Mouse (Mus musculus): ENCODE measurements around the gene Siva1.

Siva1 gene

GRCm38 (mm10) chr12:112623742-112624141, 20.7 kb upstream of the Siva1 start:
- no peak for DNase-seq (ENCODE audit: low spot score in 2 of 2)

- no peak for DNase-seq (ENCODE audit: low spot score in 2 of 2)
Measured at GRCm38 (mm10) chr12:112625700-112626099, 18.8 kb upstream of the Siva1 start.

GRCm38 (mm10) chr12:112626455-112626854, 18.0 kb upstream of the Siva1 start:
- DNase-seq (ENCODE audit: low spot score in 2 of 2) = no peak

DNA sequence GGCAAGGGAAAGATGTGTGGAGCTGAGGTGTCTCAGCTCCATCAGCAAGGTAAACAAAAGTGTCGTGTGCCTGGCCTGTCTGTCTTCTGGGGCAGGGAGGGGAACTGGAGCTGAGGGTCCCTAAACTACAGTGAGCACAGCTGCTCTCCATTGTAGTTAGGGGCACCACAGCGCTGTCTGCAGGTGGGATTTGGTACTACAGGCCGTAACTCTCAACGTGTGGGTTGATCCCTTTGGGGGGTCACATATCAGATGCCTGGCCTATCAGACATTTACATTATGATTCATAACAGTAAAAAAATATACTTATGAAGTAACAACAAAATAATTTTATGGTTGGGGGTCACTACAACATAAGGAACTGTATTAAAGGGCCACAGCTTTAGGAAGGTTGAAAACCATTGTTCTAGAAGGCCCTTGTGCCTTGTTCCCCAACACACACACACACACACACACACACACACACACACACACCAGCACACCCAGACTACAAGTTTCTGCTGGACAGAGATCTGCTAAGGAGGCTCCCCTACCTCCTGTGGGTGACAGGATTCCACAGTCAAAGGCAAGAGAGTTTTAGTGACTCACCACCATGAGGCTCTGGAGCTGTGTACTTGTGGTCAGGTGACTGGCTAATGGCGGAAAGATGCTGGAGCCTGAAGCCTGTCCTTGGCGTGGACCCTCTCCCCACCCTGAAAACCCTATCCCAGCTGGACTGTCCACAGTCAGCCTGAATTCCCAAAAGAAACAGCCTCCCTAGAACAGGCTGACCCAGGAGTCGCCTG, 17.2 kb upstream of the Siva1 start:
- DNase-seq (ENCODE audit: low spot score in 2 of 2) = no peak

DNA sequence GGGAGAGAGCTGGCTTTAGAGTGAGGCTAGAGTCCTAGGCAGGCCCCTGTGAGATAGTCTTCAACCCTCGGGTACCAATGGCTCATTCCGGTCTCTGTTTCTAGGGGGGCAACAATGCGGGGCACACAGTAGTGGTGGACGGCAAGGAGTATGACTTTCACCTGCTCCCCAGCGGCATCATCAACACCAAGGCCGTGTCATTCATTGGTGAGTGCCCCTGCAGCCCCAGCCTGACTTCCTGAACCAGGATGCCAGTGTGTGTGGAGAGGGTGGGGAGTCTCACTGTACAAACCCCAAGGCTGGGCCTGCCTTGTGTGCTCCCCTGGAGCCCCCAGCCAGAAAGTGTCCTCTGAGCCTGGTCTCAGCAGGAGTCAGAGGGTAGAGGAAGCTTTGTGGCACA, 16.3 kb upstream of the Siva1 start:
- DNase-seq (ENCODE audit: low spot score in 2 of 2) = no peak

GRCm38 (mm10) chr12:112628928-112629721, 15.4 kb upstream of the Siva1 start:
- DNase-seq (ENCODE audit: low spot score in 2 of 2) = peak in 1 of 2 experiments; percentile 34

GRCm38 (mm10) chr12:112630029-112630428, 14.4 kb upstream of the Siva1 start:
- DNase-seq (ENCODE audit: low spot score in 2 of 2) = no peak

GRCm38 (mm10) chr12:112630796-112631195, 13.7 kb upstream of the Siva1 start:
- no peak for DNase-seq (ENCODE audit: low spot score in 2 of 2)

DNA sequence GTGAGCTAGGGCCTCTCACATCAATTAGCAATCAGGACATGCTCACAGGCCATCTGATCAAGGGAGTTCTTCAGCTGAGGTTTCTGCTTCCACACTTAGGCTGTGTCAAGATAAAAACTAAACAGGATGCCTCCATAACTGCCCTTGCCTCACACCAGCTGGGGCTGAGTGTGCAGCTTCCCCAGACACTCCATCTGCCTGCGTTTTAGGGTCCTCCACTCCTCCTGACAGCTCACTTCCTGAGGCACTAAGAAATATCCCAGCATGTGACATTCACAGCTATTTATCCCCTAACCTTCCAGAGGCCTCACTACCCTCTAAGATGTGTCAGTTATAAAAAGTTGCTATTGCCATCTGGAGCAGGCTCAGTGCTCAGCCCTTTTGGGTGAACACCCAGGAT, 13.0 kb upstream of the Siva1 start:
- DNase-seq (ENCODE audit: low spot score in 2 of 2) = no peak

GRCm38 (mm10) chr12:112632084-112632777, 12.2 kb upstream of the Siva1 start:
- no peak for DNase-seq (ENCODE audit: low spot score in 2 of 2)

- no peak for DNase-seq (ENCODE audit: low spot score in 2 of 2)
Measured at GRCm38 (mm10) chr12:112632907-112633306, 11.6 kb upstream of the Siva1 start.

- no peak for DNase-seq (ENCODE audit: low spot score in 2 of 2)
Measured at GRCm38 (mm10) chr12:112633686-112634085, 10.8 kb upstream of the Siva1 start.

DNA sequence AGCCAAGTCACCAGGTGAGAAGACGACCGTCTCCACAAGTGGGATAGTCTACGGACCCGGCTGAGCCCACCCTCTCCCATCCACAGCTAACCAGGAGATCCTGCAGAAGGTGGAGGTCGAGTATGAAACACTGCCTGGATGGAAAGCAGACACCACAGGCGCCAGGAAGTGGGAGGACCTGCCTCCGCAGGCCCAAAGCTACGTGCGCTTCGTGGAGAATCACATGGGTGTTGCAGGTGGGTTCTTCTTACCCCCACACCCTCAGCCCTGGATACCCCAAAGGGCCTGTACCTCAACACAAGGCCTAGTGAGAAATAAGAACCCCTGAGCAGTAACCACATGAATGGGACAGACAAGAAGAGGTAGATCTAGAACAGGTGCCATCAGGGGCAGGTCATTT, 5.0 kb upstream of the Siva1 start:
- DNase-seq (ENCODE audit: low spot score in 2 of 2) = no peak

GRCm38 (mm10) chr12:112643126-112643525, 1.4 kb upstream of the Siva1 start:
- DNase-seq (ENCODE audit: low spot score in 2 of 2) = no peak

DNA sequence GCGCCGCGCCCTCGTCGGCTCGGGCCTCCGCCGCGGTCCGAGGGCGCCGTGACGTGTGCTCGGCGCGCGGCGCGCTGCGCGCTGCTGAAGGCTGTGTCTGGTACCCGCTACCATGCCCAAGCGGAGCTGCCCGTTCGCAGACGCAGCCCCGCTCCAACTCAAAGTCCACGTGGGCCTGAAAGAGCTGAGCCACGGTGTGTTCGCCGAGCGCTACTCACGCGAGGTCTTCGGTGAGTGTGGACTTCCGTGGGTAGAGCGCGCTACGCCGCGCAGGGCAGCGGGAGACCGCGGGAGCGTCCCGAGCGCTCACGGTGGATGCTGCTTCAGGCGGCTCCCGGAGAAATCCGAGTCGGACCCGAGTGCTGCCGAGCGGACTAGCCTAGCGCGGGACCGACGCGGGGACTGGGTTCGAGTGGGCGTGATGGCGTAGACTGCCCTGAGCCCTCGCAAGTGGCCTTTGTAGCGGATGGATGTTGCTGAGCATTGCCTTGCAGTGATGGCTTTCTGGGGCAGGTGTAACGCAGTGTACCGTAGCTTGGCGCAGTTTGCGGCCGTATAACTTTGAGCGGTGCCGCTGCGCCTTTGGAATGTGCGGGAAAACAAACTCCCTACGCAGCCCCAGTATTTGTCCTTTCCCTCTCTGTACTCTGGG, 502 bp downstream of the Siva1 start:
- no peak for DNase-seq (ENCODE audit: low spot score in 2 of 2)

GRCm38 (mm10) chr12:112646139-112646538, 1.7 kb downstream of the Siva1 start:
- no peak for DNase-seq (ENCODE audit: low spot score in 2 of 2)

DNA sequence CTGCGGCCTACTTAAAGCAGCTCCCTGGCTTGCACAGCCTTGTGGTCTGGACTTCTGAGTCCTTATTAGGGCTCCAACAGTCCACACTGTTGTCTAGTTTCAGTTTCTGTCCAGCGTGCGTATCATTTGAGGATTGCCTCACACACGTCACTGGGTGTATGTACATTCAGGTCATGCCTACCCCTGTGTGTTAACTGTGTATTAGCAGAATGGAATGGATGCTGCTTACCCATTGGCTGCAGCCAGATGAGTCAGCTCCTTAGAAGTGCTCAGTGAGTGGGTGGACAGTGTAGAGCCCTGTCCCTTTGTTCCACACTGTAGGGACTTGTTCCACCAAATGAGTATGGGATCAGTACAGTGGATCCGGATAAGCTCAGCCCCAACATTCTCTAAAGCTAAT, 3.6 kb downstream of the Siva1 start:
- DNase-seq (ENCODE audit: low spot score in 2 of 2) = no peak

GRCm38 (mm10) chr12:112651778-112652439, 7.4 kb downstream of the Siva1 start:
- DNase-seq (ENCODE audit: low spot score in 2 of 2) = no peak

- DNase-seq (ENCODE audit: low spot score in 2 of 2) = peak; percentile 75 to 85
Measured at GRCm38 (mm10) chr12:112653157-112653824, 8.8 kb downstream of the Siva1 start.

DNA sequence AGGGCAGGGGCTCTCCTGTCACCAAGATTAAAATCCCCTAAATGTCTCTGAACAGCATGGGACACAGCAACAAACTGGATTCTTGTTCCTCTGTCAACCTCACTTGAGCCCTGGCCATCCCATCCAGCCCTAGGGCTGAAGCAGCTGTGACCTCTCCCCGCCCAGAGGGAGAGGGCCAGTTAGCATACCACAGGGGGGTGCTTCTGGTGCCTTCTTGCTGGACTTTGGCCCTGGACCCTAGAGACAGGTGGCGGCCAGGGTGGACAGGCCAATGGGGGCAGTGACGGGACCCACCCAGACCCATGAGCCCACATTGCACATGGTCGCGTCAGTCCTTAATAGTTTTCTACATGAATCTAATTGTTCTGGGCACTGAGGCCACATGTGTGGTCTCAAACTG, 9.6 kb downstream of the Siva1 start:
- DNase-seq (ENCODE audit: low spot score in 2 of 2) = no peak

DNA sequence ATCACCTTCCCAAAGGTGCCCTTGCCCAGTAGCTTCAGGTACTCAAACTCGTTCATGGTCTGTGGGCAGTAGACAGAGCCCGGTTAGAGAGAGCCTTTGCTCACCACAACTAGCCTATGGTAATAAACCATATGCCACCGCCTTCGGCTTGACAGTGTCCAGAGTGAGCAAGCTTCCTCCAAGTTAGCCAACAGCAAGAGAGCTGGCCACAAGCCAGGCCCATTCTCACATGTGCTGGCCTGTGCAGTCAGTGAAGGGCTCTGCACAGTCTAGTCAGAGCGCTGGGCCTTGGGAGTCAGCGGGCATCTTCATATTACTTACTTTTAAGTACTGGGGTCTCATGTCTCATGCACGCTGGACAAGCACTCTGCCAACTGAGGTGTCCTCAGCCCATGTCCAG, 14.1 kb downstream of the Siva1 start:
- DNase-seq (ENCODE audit: low spot score in 2 of 2) = no peak
